Mouse (Mus musculus): ENCODE data around the gene Elac2. TPM values are rescaled to one million over a fixed set of nuclear protein-coding genes. Genes with fewer than 3 reads are reported as not detected.

The Elac2 gene
- total RNA-seq, 1 experiment from 2014 or later: 16.2 TPM

- ATAC-seq (replicated peaks; ENCODE audit: insufficient number of reproducible peaks, low FRiP score, low TSS enrichment, poor library complexity, severe bottlenecking): no peak
Measured at GRCm38 (mm10) chr11:65006047-65006446, 27.2 kb downstream of the Elac2 start.

- no peak for ATAC-seq (replicated peaks; ENCODE audit: insufficient number of reproducible peaks, low FRiP score, low TSS enrichment, poor library complexity, severe bottlenecking)
Measured at GRCm38 (mm10) chr11:65013906-65014305, 35.1 kb downstream of the Elac2 start.

GRCm38 (mm10) chr11:65016754-65017153, 37.9 kb downstream of the Elac2 start:
- ATAC-seq (replicated peaks; ENCODE audit: insufficient number of reproducible peaks, low FRiP score, low TSS enrichment, poor library complexity, severe bottlenecking): no peak

GRCm38 (mm10) chr11:65020744-65021143, 41.9 kb downstream of the Elac2 start:
- no peak for ATAC-seq (replicated peaks; ENCODE audit: insufficient number of reproducible peaks, low FRiP score, low TSS enrichment, poor library complexity, severe bottlenecking)

- no peak for ATAC-seq (replicated peaks; ENCODE audit: insufficient number of reproducible peaks, low FRiP score, low TSS enrichment, poor library complexity, severe bottlenecking)
Measured at GRCm38 (mm10) chr11:65022771-65023170, 43.9 kb downstream of the Elac2 start.

GRCm38 (mm10) chr11:65028049-65028448, 49.2 kb downstream of the Elac2 start:
- ATAC-seq (replicated peaks; ENCODE audit: insufficient number of reproducible peaks, low FRiP score, low TSS enrichment, poor library complexity, severe bottlenecking): no peak

GRCm38 (mm10) chr11:65030201-65030600, 51.4 kb downstream of the Elac2 start:
- no peak for ATAC-seq (replicated peaks; ENCODE audit: insufficient number of reproducible peaks, low FRiP score, low TSS enrichment, poor library complexity, severe bottlenecking)

- no peak for ATAC-seq (replicated peaks; ENCODE audit: insufficient number of reproducible peaks, low FRiP score, low TSS enrichment, poor library complexity, severe bottlenecking)
Measured at GRCm38 (mm10) chr11:65032221-65032620, 53.4 kb downstream of the Elac2 start.

GRCm38 (mm10) chr11:65038996-65039395, 60.2 kb downstream of the Elac2 start:
- ATAC-seq (replicated peaks; ENCODE audit: insufficient number of reproducible peaks, low FRiP score, low TSS enrichment, poor library complexity, severe bottlenecking): no peak

GRCm38 (mm10) chr11:65039517-65040095, 60.8 kb downstream of the Elac2 start:
- ATAC-seq (replicated peaks; ENCODE audit: insufficient number of reproducible peaks, low FRiP score, low TSS enrichment, poor library complexity, severe bottlenecking): no peak

GRCm38 (mm10) chr11:65040556-65040955, 61.7 kb downstream of the Elac2 start:
- no peak for ATAC-seq (replicated peaks; ENCODE audit: insufficient number of reproducible peaks, low FRiP score, low TSS enrichment, poor library complexity, severe bottlenecking)

- ATAC-seq (replicated peaks; ENCODE audit: insufficient number of reproducible peaks, low FRiP score, low TSS enrichment, poor library complexity, severe bottlenecking): no peak
Measured at GRCm38 (mm10) chr11:65049090-65049489, 70.3 kb downstream of the Elac2 start.

GRCm38 (mm10) chr11:65050819-65051218, 72.0 kb downstream of the Elac2 start:
- no peak for ATAC-seq (replicated peaks; ENCODE audit: insufficient number of reproducible peaks, low FRiP score, low TSS enrichment, poor library complexity, severe bottlenecking)

Other genes starting within 250 kb of the Elac2 start
- not detected in 3 replicates for gene 1700086D15Rik, start 180.9 kb downstream of the Elac2 start, total RNA-seq (2017)
- not detected in 3 replicates for gene Arhgap44, start 183.9 kb downstream of the Elac2 start, total RNA-seq (2017)